Mouse (Mus musculus) limb, embryonic 10.5 days (tissue): ENCODE results near the gene Gid4. TPM values are rescaled to one million over a fixed set of nuclear protein-coding genes. Genes with fewer than 3 reads are reported as not detected.

Experiments used
- DNase-seq: peaks from one replicate; pipeline ENCODE4 v3.0.0-alpha.2; 2017; ENCODE audit warnings: low spot score
- H3K27ac ChIP-seq: fragments of 300-500 bp; sonication (generic); 2 replicates; pipeline ENCODE4 v1.5.1; 2016; ENCODE audit warnings: mild to moderate bottlenecking
- H3K27me3 ChIP-seq: fragments of 300-500 bp; sonication (generic); 2 replicates; pipeline ENCODE4 v1.6.1; 2016; ENCODE audit warnings: low read depth, mild to moderate bottlenecking; ENCODE audit not compliant: poor library complexity, severe bottlenecking
- H3K36me3 ChIP-seq: fragments of 300-500 bp; sonication (generic); 2 replicates; pipeline ENCODE4 v1.6.1; 2016; ENCODE audit warnings: mild to moderate bottlenecking, moderate library complexity
- H3K4me1 ChIP-seq: fragments of 300-500 bp; sonication (generic); 2 replicates; pipeline ENCODE4 v1.6.1; 2016
- H3K4me3 ChIP-seq: fragments of 300-500 bp; sonication (generic); 2 replicates; pipeline ENCODE4 v1.5.1; 2016; ENCODE audit warnings: mild to moderate bottlenecking, moderate library complexity
- H3K9me3 ChIP-seq: fragments of 300-500 bp; sonication (generic); replicated peaks from 2 replicates; pipeline ENCODE4 v1.6.1; 2016; ENCODE audit warnings: mild to moderate bottlenecking
- WGBS: fragments of 180-500 bp; shearing (Covaris S2); methylation state at CpG from one replicate; pipeline ENCODE4 v1.1.7; 2016; 5-methylcytosine and 5-hydroxymethylcytosine counted together
- polyA plus RNA-seq: library from polyadenylated mRNA; unstranded; fragments of >200 nt; fragmentation: Nextera tagmentation; extraction: Ambion mirVana; gene quantifications from 2 replicates; pipeline ENCODE4 v1.2.1, GENCODE M21; 2016

Gene Gid4
- polyA plus RNA-seq, 1 experiment from 2014 or later, result 26.1 TPM

GRCm38 (mm10) chr11:60492726-60493125 lies 75.8 kb downstream of the Gid4 start:
- DNase-seq, result no peak
- H3K27ac ChIP-seq, result no peak overlapping the region
- no peaks in the 10 kb centered on the region for H3K36me3 ChIP-seq
- no peaks in the 10 kb centered on the region for H3K4me1 ChIP-seq
- no peak overlapping the region for H3K4me3 ChIP-seq
- WGBS, result 94% methylated on average over 5 of the region's 5 CpGs
- no peaks in the 10 kb centered on the region for H3K9me3 ChIP-seq
- H3K27me3 ChIP-seq, result peaks cover 19% of the 10 kb centered on the region; the same call in 1 of the 2 replicates

GRCm38 (mm10) chr11:60495692-60496091 lies 78.7 kb downstream of the Gid4 start:
- peaks cover 19% of the 10 kb centered on the region; the same call in 1 of the 2 replicates for H3K27me3 ChIP-seq
- H3K4me1 ChIP-seq, result no peaks in the 10 kb centered on the region
- H3K4me3 ChIP-seq, result no peak overlapping the region
- H3K9me3 ChIP-seq, result no peaks in the 10 kb centered on the region
- H3K36me3 ChIP-seq, result no peaks in the 10 kb centered on the region
- no peak for DNase-seq
- WGBS, result 74% methylated on average over 2 of the region's 2 CpGs
- H3K27ac ChIP-seq, result no peak overlapping the region

Other genes with a start within 250 kb of the Gid4 start
- gene Srebf1, start 194.6 kb upstream of the Gid4 start, polyA plus RNA-seq, result 56.2 and 56.6 TPM in 2 replicates
- 12.6 and 18.9 TPM in 2 replicates for gene Tom1l2, start 64.2 kb upstream of the Gid4 start, polyA plus RNA-seq
- 1.0 and 1.1 TPM in 2 replicates for gene Drc3, start 63.8 kb upstream of the Gid4 start, polyA plus RNA-seq
- gene Atpaf2, start 1.3 kb downstream of the Gid4 start, polyA plus RNA-seq, result 67.1 and 67.7 TPM in 2 replicates
- 151 and 153 TPM in 2 replicates for gene Drg2, start 37.4 kb downstream of the Gid4 start, polyA plus RNA-seq
- gene Myo15, start 52.2 kb downstream of the Gid4 start, polyA plus RNA-seq, result 0.10 and 0.11 TPM in 2 replicates
- gene Alkbh5, start 119.2 kb downstream of the Gid4 start, polyA plus RNA-seq, result 31.8 and 34.7 TPM in 2 replicates